7 mouse cellular contexts compared by ENCODE assay signal in the genomic region with DNA sequence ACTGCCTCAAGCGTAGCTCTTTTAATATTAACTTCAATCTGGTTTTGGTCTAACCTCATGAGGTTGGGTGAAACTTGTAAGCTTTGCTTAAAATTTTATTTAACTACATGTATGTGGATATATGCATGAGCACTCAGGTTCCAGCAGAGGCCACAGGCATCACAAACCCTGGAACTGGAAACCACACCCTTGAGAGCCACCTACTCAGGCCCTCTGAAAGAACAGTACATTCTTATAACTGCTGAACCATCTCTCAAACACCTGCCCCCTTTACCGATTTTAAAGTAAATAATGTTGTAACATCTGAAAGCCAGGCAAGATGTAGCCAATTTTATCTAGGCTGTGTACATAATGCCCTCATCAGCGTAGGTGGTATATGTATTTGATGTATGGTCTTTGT. TPM values are rescaled to one million over a fixed set of nuclear protein-coding genes. Genes with fewer than 3 reads are reported as not detected.
DNase-seq lines count a peak whose midpoint lies in the region; ATAC-seq and TF ChIP-seq lines count a peak whose summit lies in the region.

No protein-coding gene starts in this region.

- H3K9me3 ChIP-seq in limb, embryonic 15.5 days, result no peaks in the 10 kb centered on the region
- no peaks in the 10 kb centered on the region for H3K9me3 ChIP-seq in stomach, embryonic 14.5 days (ENCODE audit: control insufficient read depth, low read depth, low read length)

- no peak overlapping the region for H3K4me3 ChIP-seq in spleen, adult 2 months (ENCODE audit: extremely low read depth, insufficient read depth, insufficient read length)
- H3K4me3 ChIP-seq in limb, embryonic 15.5 days, result peak overlapping the region; percentile 61; the same call in 1 of the 2 replicates
- peak overlapping the region; percentile 55 for H3K4me3 ChIP-seq in stomach, embryonic 14.5 days (ENCODE audit: low read depth, low read length)

- ATAC-seq in erythroid progenitor cell, adult 5-6 weeks (replicated peaks; ENCODE audit: low FRiP score, poor library complexity, severe bottlenecking), result peak; percentile 23; the same call in 1 of the 2 replicates
- ATAC-seq in limb, embryonic 15.5 days (ENCODE audit: insufficient number of reproducible peaks, low FRiP score, low TSS enrichment, low read depth), result no peak
- no peak for ATAC-seq in stomach, embryonic 14.5 days (ENCODE audit: insufficient number of reproducible peaks, insufficient read depth, low FRiP score, low read depth)

- no peak for DNase-seq in spleen, adult 2 months (ENCODE audit: low read depth in 1 of 2, low spot score in 2 of 2)
- no peak for DNase-seq in spleen, postnatal 4 days (ENCODE audit: low spot score in 2 of 2)
- DNase-seq in embryo, embryonic 10 days (ENCODE audit: low spot score), result no peak
- no peak for DNase-seq in urinary bladder, adult 18-20 months (ENCODE audit: low spot score in 2 of 2)

- H3K27me3 ChIP-seq in spleen, adult 2 months (ENCODE audit: control insufficient read depth, insufficient read depth, low read length), result no peaks in the 10 kb centered on the region
- no peaks in the 10 kb centered on the region for H3K27me3 ChIP-seq in limb, embryonic 15.5 days
- no peaks in the 10 kb centered on the region for H3K27me3 ChIP-seq in stomach, embryonic 14.5 days (ENCODE audit: control insufficient read depth, insufficient read depth, low read length)

- peak overlapping the region; percentile 96 for H3K27ac ChIP-seq in spleen, adult 2 months (ENCODE audit: insufficient read depth, low read length)
- peak overlapping the region; percentile 97 for H3K27ac ChIP-seq in limb, embryonic 15.5 days
- H3K27ac ChIP-seq in stomach, embryonic 14.5 days (ENCODE audit: low read length), result peak overlapping the region; percentile 95; the same call in 1 of the 2 replicates

- no peak for TF ChIP-seq CTCF in spleen, adult 2 months (IDR thresholded peaks at IDR 0.05; ENCODE audit: extremely low read depth, insufficient read depth, insufficient read length, insufficient replicate concordance)

- peaks cover 3% of the 10 kb centered on the region; the same call in 1 of the 2 replicates for H3K36me3 ChIP-seq in spleen, adult 2 months (ENCODE audit: control insufficient read depth, insufficient read depth, low read length)
- H3K36me3 ChIP-seq in limb, embryonic 15.5 days, result peaks cover 13% of the 10 kb centered on the region
- 0 out of 2 replicates have a peak, but pooled peaks cover 4% of the 10 kb centered on the region for H3K36me3 ChIP-seq in stomach, embryonic 14.5 days (ENCODE audit: control insufficient read depth, insufficient read depth, low read length)

- no peak for TF ChIP-seq POLR2A in spleen, adult 2 months (IDR thresholded peaks at IDR 0.05; ENCODE audit: low read depth, low read length)

- peak overlapping the region; percentile 68 for H3K4me2 ChIP-seq in limb, embryonic 15.5 days
- H3K4me2 ChIP-seq in stomach, embryonic 14.5 days (replicated peaks; ENCODE audit: low read depth, low read length), result peak overlapping the region; percentile 50

- H3K9ac ChIP-seq in limb, embryonic 15.5 days, result no peak overlapping the region
- peak overlapping the region; percentile 86; the same call in 1 of the 2 replicates for H3K9ac ChIP-seq in stomach, embryonic 14.5 days (replicated peaks; ENCODE audit: low read depth, low read length)

- 55% methylated on average over 3 of the region's 3 CpGs for WGBS in spleen, adult 2 months
- WGBS in limb, embryonic 15.5 days, result 77% methylated on average over 3 of the region's 3 CpGs
- 67% methylated on average over 3 of the region's 3 CpGs for WGBS in stomach, embryonic 14.5 days

- peaks cover 4% of the 10 kb centered on the region for H3K4me1 ChIP-seq in spleen, adult 2 months (ENCODE audit: control insufficient read depth, insufficient read depth, insufficient read length)
- H3K4me1 ChIP-seq in limb, embryonic 15.5 days, result no peaks in the 10 kb centered on the region; the same call in 1 of the 2 replicates
- H3K4me1 ChIP-seq in stomach, embryonic 14.5 days (ENCODE audit: control insufficient read depth, insufficient read depth, low read length), result 0 out of 2 replicates have a peak, but pooled peaks cover 4% of the 10 kb centered on the region

RNA-seq across cellular contexts. Expression of gene Fbxo4, which starts 0.5 kb away (rescaled TPM):
- polyA plus RNA-seq in spleen, adult 2 months (2012; rRNA removed), result 5.9 and 6.8 TPM in 2 replicates
- total RNA-seq in erythroid progenitor cell, adult 5-6 weeks (2015; ENCODE audit: low replicate concordance), result 3.6 TPM in 1 of 2 replicates, not detected in the other
- total RNA-seq in erythroid progenitor cell, adult 5-6 weeks (2017; ENCODE audit: low replicate concordance), result 2.4 TPM in 1 of 2 replicates, not detected in the other
- 11.5 and 12.2 TPM in 2 replicates for polyA plus RNA-seq in limb, embryonic 15.5 days (2015; fragmentation: Nextera tagmentation; extraction: Ambion mirVana)
- polyA plus RNA-seq in stomach, embryonic 14.5 days (2014; fragmentation: Nextera tagmentation; extraction: Ambion mirVana), result 11.9 and 14.2 TPM in 2 replicates

RNA-seq across cellular contexts. Expression of gene AW549877, which starts 15.7 kb away (rescaled TPM):
- 6.1 and 6.3 TPM in 2 replicates for polyA plus RNA-seq in spleen, adult 2 months (2012; rRNA removed)
- 18.7 and 25.2 TPM in 2 replicates for total RNA-seq in erythroid progenitor cell, adult 5-6 weeks (2015; ENCODE audit: low replicate concordance)
- 6.9 and 8.3 TPM in 2 replicates for total RNA-seq in erythroid progenitor cell, adult 5-6 weeks (2017; ENCODE audit: low replicate concordance)
- 31.2 and 34.8 TPM in 2 replicates for polyA plus RNA-seq in limb, embryonic 15.5 days (2015; fragmentation: Nextera tagmentation; extraction: Ambion mirVana)
- 53.5 and 54.1 TPM in 2 replicates for polyA plus RNA-seq in stomach, embryonic 14.5 days (2014; fragmentation: Nextera tagmentation; extraction: Ambion mirVana)

RNA-seq across cellular contexts. Expression of gene Oxct1, which starts 46.3 kb away (rescaled TPM):
- polyA plus RNA-seq in spleen, adult 2 months (2012; rRNA removed), result 17.4 and 17.9 TPM in 2 replicates
- 12.6 and 13.4 TPM in 2 replicates for total RNA-seq in erythroid progenitor cell, adult 5-6 weeks (2015; ENCODE audit: low replicate concordance)
- total RNA-seq in erythroid progenitor cell, adult 5-6 weeks (2017; ENCODE audit: low replicate concordance), result 26.7 and 27.3 TPM in 2 replicates
- polyA plus RNA-seq in limb, embryonic 15.5 days (2015; fragmentation: Nextera tagmentation; extraction: Ambion mirVana), result 274 and 279 TPM in 2 replicates
- polyA plus RNA-seq in stomach, embryonic 14.5 days (2014; fragmentation: Nextera tagmentation; extraction: Ambion mirVana), result 227 and 234 TPM in 2 replicates

Comparison
In these comparisons a context has a peak if more than half of its experiments do, and no peak if none do; other contexts are left out.
1. RNA of gene Oxct1, which starts 46.3 kb away (polyA plus RNA-seq): 274 to 279 TPM in limb, embryonic 15.5 days and 227 to 234 TPM in stomach, embryonic 14.5 days; 17.4 to 17.9 TPM in spleen, adult 2 months; every median in the first group is over 10 times any median in the second.
2. Peak in every context shown above with its lines, with median percentiles within 50 percentile points of each other: H3K27ac ChIP-seq.